Mouse (Mus musculus) telencephalon, adult 2 months (tissue): ENCODE results near the gene Dnajb2.

ENCODE experiments used
- DNase-seq: peaks from one replicate; pipeline ENCODE4 v3.0.0-alpha.2; 2011; ENCODE audit warnings: low read depth, low spot score

Dnajb2 gene

DNA sequence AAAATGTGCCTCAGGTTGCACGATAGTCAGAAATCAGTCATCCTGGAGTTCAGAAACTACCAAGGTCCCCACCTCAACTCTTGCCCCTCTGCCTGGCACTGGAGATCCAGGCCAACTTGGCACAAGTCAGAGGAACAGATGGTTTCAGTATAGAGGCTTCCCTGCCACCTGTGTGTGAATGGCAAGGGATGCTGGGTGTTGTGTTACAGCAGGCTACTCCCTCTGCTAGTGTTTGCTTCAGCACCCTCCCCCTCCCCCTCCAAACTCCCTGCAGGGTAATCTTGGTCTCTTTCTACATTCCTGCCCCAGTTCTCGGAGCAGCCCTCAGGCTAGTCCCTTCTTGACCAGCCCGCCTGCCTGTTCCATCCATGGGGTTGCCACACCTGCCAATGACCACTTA, 14.3 kb downstream of the Dnajb2 start:
- no peak for DNase-seq

DNA sequence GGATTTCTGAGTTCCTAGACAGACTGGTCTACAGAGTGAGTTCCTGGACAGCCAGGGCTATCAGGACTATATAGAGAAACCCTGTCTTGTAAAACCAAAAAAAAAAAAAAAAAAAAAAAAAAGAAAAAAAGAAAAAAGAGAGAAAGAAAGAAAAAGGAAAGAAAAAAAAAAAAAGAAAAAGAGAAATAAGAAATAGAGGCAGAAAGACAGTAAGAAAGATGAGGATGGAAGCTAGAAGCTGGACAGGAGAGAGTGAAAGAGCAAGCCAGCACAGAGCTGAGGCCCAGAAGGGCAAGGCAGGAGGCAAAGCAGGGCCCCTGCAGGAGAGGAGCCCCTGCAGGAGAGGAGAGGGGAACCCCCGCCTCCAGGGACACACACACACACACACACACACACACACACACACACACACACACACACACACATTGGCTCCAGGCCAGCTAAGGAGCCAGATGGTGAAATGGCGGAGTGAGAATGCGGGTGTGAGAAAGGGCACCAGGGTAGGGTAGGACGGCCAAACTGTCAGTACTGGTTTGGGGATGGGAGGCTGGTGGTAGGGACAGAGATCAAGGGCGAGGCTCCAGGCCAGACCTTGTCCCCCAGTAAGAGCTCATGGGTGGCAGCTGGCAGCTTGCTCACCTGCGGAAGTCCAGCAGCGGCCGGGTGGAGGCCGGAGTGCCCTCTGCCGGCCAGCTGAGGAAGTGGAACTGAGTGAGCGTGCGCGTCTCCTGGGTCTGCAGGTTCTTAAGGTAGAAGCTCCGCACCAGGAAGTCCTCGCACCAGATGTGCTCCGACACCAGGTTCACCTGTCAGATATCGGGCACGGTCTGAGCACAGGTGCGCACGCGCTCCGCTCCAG, 15.1 kb downstream of the Dnajb2 start:
- no peak for DNase-seq

DNA sequence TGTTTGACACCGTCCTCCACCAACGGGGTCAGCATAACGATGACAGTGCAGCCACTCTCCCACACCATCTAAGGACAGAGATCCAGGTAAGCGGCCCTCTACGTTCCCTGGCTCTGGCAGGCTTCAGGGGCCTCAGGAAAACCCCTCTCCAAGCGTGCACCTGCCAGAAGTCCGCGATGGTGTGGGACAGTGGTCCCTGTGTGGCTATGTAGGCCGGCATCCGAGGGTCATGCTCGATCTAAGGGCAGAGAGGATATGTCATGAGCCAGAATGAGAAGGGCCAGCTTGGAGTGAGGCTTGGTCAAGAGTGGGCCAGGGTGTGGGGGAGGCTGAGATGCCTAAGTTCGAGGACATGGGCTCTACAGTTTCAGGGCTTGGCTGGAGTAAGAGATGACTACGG, 16.1 kb downstream of the Dnajb2 start:
- DNase-seq: no peak

DNA sequence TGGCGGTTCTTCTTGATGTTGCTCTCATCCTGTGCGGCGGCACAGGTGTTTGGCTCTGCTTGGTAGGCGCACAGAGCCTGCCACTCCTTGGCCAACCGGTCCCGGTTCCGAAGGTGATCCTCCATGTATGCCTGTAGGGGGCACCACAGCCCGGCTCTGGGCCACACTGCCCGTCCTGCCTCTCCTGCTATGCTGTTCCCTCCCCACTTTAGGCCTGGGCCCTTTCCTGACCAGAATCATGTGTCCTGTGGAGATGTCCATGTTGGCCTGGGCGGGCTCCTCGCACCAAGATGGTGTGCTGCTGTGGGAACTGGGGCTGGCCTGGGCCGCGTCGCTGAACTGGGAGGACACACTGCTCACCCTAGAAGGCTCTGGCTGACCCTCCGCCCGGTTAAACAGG, 16.8 kb downstream of the Dnajb2 start:
- no peak for DNase-seq

DNA sequence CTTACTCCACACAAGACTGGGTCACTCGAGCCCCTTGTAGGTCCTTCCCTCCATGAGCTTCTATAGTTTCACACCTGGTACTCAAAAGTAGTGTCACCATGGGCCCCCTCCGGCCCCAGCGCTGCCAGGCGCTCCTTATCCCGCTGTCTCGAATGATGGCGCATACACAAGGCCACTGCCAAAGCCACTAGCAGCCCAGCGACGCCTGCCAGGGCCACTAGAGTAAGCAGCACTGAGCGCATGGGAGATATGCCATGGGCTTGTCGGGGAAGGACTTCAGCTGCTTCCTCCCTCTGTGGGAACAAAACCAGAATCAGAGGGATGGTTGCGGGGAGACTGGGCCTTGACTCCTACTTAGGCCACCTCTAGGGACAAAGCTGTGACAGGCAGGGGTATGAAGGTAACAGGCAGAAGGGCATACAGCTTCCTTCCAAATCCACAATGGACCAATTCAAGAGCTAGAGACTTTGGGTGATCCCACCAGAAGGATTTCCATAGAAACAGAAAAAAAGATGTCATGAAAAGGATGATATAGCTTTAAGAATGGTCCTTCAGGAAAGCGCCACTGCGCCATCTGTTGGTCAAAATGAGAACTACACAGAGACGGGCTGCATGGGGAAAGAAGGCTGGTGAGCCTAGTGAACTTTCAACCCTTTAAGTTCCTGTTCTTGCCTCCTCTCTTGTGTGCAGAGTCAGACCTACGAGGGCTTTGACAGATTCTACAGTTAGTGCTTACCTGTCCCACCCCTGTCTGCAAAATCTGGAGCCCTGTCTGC, 17.8 kb downstream of the Dnajb2 start:
- DNase-seq: no peak

DNA sequence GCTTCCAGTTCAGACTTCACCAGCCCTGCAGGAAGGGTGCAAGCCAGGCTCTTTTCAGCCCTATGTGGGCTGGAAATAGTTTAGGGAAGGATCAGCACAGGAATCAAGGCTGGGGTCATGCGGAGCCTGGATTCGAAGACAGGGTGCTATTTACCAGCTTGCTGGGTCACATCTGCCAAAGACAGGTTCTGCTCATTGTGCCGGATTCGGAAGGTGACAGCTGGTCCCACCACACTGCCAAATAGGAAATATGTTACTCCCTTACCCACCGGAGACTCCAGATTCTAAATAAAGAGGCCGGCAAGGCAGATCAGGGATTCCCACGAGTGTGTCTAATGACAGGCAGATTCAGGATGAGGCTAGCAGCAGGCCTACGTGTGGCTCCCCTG, 18.4 kb downstream of the Dnajb2 start:
- no peak for DNase-seq

DNA sequence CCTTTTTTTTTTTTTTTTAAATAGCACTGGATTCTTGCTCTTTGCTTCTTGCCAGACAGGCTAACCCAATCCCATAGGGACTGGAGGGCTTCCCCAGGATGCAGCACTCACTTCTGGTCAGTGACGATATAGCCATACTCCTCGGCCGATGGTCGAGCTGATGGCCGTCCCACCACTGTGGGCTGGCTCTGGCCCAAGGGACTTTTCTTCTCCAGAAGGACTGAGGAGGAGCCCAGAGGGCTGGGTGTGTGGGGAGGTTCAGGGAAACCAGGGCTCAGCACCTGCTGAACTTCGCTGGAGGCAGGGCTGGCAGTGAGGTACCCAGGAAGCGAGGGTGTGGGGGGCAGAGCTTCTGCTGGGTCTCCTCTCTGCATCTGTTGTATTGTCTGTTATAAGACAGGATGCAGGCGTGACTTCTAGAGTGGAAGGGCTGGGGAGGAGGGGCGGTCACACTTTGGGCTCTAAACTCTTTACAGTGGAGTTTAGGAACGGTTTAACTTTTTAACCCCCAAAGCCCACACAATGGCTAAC, 19.4 kb downstream of the Dnajb2 start:
- DNase-seq: no peak

DNA sequence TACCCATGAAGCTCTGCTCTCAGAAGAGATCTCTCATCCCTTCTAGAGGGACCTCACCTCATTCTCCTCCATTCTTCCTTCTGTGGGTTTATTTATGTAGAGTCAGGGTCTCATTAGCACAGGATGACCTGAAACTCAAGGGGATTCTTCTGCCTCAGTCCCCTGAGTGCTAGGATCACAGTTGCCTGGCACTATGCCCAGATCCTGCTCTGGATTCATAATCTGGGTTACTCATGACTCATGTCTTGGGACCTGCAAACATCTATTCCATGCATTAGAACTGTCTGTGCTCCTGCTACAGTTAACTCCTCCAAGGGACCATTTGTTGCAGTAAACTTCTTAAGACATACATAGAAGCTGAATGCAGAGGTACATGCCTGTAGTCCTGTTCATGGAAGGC, 25.1 kb downstream of the Dnajb2 start:
- no peak for DNase-seq

DNA sequence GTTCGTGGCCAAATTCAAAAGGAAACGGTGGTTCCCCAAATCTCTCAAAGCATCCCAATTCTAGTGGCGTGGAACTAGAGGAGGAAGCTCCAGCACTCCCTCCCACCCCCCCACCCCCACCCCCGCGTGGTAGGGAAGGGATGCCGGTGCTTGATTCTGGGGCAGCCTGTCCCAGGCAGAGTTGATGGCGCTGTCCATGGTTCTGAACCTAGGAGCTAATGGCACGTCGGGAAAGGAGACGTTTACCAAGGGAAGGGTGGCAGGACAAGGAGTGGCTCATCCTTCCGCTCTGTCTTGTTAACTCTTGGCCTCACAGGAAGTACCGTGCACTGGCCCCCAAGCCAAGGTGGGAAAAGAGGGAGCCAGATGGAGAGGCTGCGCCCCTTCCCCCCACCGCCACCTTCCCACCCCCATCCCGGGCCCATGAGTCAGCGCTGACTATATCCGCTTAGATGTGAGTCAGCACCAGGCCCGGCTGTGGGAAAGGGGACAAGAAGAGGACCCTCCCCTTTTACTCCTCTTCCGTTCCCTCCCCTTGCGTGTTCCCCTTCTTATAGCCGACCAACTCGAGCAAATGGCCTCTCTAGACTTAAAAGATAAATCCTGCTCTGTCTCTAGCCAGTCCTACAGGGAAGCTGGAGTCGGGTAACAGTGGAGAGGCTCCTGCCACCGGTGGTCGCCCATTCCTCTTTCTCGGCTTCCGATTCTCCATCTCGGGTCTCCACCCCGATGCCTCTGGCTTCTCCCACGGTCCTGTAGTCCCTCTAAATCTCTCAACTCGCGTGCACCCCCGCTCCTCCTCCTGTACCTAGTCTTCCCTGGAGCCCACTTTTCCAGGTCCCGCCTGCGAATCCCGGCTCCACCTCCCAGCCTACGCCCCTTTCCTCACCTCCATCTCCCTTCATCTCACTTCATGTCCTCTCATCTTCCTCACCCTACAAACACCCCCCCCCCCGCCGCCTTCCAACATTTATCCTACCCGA, 27.1 kb downstream of the Dnajb2 start:
- peak; percentile 76 for DNase-seq

DNA sequence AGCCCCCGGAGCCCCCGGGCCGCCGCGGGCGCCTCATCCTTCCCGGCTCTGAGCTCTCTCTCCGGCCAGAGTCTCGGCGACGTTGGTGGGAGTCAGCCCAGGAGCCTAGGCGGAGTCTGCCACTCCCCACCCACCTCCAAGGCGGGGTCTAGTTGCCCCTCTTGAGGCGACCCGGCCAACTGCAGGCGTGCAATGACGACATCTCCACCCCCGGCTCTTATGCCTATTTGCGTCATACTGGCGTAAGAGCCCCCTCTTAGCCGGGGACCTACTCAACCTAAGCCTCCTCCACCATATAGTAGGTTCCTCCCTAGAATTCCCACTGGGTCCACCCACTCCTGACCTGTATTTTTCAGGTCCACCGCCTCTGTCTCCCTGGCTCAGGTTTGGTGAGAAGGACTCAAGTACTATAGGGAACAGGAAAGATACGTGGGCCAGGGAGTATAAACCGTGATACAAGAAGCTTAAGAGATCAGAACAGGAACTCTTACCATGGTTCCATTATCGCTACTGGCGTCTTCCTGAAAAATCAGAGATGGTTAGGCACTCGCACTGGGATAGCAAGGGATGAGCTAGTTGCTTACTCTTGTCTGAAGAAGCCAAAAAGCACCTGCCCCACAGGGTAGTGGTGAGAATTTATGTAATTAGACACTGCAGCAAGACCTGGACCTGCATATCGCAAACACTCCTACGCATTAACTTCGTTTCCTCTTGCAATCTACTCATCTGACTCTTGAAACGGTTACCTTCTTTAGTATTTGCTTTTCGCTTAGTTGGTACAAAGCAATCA, 28.1 kb downstream of the Dnajb2 start, which contains the start of gene Ptprn:
Ptprn (minus strand) TSS at position 412 of the 790 bp plus-strand sequence.
- peak; percentile 89 for DNase-seq

DNA sequence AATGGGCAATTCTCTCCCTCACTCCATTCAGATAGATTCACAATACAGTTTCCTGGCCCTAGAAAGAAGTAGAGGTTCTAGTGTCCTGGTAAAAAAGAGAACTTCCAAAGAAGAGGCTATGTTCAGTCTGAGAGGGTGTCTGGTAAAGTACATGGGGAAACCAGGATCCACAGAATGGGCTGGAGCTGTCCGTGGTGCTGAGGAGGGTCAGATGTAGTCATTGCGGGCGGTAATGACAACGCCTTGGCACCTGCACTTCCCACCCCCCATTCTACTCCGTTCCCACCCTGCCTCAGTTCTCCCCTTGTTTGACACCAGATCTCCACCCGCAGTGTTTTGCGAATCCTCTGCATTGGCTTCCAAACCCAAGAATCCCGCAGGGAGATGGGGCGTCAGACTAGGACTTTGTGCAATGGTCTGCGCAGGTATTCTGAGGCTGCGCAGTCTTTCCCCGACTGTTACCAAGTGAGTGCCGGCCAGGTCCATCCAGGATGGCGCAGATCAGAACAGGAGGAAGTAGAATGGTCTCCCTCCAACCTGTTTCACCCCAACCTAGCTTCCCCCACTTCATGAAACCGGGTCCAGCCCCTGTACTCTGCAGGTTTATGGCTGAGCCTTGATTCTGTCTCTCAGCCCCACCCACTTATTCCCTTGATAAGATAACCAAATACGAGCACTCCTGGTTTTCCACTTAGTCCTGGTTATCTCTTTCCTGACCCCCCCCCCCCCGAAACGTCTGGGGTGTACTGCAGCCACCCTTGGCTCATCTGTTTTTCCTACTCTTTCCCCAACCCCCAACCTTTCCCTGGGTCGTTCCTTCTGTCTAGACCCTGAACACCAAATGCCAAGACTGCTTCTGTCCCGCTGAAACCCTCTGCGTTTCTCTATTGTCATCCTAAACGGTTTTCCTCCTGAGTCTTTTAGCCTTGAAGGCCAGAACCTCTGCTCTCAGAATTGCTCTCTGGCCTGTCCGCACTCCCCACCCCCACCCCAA, 41.3 kb downstream of the Dnajb2 start:
- DNase-seq: no peak

DNA sequence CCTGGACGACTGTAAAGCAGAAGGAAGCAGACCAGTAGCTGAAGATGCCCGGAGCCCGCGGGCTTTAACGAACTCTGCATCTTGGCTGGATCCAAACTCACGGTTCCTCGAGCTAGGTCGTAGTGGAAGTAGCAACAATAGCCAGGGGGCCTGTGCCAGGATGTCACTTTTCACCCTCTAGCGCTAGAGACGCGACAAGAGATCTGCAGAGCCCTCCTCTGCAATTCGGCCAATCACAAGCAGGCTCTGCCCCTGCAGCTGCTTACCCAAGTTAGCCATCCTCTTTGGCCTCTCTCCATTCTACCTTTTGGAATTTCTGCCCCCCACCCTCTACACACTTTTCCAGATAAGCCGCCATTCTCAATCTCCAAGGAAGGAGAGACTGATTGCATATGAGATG, 42.0 kb downstream of the Dnajb2 start, which contains the start of gene Resp18:
Resp18 (minus strand) TSS at position 188 of the 400 bp plus-strand sequence.
- DNase-seq: no peak

DNA sequence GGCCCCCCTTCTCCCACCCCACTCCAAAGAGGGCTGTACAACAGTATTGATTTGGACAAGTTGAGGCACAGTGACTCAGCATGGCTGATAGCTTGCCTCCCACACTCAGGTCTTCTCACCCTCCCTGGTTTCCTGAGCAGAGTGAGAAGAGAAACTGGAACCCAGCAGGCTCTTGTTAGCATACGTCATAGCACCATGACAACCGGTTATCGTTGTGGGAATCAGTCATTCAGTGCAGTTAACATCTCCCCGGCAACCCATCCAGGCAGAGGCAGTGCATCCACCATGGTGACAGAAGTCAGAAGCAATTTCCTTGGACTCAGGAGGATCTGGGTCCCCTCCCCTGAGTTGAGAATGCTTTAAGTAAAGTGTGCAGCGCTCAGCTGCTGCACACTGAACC, 46.8 kb downstream of the Dnajb2 start:
- DNase-seq: peak; percentile 78

DNA sequence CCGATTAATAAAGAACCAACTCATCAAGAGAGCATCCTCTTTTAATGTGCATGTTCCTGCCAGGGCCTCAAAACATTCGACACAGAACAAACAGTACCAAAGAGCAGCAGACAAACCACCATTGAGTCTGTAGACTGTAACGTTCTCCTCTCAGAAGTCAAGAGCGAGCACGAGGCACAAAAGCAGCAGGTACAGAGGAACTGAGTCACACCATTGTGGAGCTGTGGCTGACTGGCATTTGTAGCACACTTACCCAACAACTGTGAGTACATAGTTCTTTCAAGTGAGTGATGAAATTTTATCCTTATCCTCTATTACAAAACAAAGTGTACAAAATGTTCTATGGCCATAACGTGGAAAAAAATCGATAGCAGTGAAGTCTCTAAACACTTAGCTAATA, 48.7 kb downstream of the Dnajb2 start:
- DNase-seq: no peak

DNA sequence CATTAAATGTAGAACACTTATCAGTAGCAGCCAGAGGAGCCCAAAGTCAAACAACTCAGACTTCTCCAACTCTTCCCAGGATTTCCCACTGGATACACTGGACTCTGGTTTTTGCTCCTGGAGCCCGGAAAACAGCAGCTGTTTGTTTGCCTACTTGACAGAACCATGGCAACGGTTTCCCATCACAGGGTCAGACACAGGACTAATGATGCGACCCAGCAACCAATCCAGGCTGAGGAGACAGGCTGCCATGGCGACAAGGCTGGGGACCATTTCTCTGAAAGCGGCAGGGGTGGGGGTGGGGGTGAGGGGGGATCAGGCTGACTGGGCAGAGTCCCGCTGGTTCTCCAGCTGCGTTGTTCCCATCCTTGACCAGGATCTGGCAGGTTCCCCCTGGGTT, 53.2 kb downstream of the Dnajb2 start:
- no peak for DNase-seq

DNA sequence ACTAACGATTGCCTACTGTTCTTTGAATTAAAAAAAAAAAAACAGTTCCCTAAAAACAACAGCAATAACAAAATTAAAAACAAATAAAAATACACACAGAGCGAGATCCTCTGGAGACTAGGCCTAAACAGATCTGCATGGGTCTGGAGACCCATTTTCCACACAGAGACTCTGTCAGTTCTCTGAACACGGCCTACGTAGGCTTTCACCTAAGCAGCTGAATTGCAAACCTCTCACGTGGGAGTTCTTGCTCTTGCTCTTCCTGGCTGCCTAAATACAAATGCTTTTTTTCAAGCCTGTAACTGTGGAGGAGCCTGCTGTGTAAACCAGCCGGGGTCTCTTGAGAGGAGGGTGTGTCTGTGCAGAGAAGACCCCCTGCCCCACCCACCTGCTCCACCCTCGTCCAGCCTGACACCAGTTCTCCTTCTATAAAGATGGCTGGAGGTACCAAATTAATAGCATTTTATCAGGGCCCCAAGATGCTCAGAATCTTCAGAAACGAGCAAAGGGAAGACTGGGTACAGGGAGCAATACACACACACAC, 53.8 kb downstream of the Dnajb2 start:
- peak; percentile 81 for DNase-seq

DNA sequence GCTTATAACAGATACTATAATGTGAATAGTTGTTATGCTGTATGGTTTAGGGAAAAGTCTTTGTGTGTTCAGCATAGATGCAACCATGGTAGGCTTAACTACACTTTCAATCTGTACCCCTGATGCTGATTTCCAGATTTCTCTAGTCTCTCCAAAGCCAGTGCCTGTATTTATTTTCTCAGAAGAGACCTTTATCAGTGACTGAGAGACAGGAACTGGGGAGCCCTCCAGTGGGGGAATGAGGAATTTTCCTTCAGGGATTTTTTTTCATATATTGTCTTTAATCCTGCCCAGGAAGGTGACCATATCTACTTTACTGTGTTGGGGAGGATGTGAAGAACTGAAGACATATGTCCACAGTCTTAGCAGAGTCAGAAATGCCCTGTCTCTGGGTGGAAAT, 54.4 kb downstream of the Dnajb2 start:
- DNase-seq: no peak

DNA sequence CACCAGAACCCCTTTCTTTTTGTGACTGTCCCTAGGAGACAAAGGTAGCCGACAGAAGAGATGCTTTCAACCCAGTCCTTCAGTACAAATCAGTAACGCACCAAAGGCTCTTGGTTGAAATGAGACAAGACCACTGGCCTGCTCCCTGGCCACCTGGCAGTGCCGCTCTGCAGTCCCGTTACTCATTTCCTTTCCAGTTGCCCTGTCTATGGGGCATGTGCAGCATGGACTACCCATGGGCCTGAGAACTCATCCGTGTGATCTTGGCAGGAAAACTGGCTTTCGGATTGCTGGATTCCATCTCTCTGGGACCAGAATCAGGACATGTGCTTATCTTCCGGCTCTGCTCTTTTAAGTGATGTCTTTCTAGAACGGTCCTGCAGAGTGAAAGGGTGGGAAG, 55.1 kb downstream of the Dnajb2 start:
- no peak for DNase-seq
